Mouse (Mus musculus): ENCODE measurements around the gene Mxi1. TPM values are rescaled to one million over a fixed set of nuclear protein-coding genes. Genes with fewer than 3 reads are reported as not detected.

Mxi1 gene
- total RNA-seq, 2 experiments from 2014 or later: 29.7 to 39.8 TPM

- DNase-seq: no peak
Measured at GRCm38 (mm10) chr19:53322438-53323048, 12.2 kb downstream of the Mxi1 start.

GRCm38 (mm10) chr19:53324866-53325265, 14.5 kb downstream of the Mxi1 start:
- no peak for DNase-seq

GRCm38 (mm10) chr19:53325578-53326295, 15.4 kb downstream of the Mxi1 start:
- DNase-seq: peak; percentile 80 to 82

- DNase-seq: peak in 1 of 2 experiments; percentile 24
Measured at GRCm38 (mm10) chr19:53328116-53328515, 17.8 kb downstream of the Mxi1 start.

- DNase-seq: peak; percentile 93
Measured at GRCm38 (mm10) chr19:53329221-53329991, 19.1 kb downstream of the Mxi1 start.

- peak; percentile 79 to 82 for DNase-seq
Measured at GRCm38 (mm10) chr19:53329992-53330381, 19.7 kb downstream of the Mxi1 start.

GRCm38 (mm10) chr19:53331882-53332500, 21.7 kb downstream of the Mxi1 start:
- no peak for DNase-seq

- DNase-seq: no peak
Measured at GRCm38 (mm10) chr19:53333730-53334129, 23.4 kb downstream of the Mxi1 start.

GRCm38 (mm10) chr19:53335241-53335640, 24.9 kb downstream of the Mxi1 start:
- DNase-seq: no peak

- peak in 1 of 2 experiments; percentile 12 for DNase-seq
Measured at GRCm38 (mm10) chr19:53340423-53340822, 30.1 kb downstream of the Mxi1 start.

GRCm38 (mm10) chr19:53343174-53343881, 33.0 kb downstream of the Mxi1 start:
- DNase-seq: no peak

- no peak for DNase-seq
Measured at GRCm38 (mm10) chr19:53344062-53344461, 33.7 kb downstream of the Mxi1 start.

GRCm38 (mm10) chr19:53345766-53346165, 35.4 kb downstream of the Mxi1 start:
- no peak for DNase-seq

GRCm38 (mm10) chr19:53353864-53354263, 43.5 kb downstream of the Mxi1 start:
- no peak for DNase-seq

- DNase-seq: no peak
Measured at GRCm38 (mm10) chr19:53354271-53355000, 44.1 kb downstream of the Mxi1 start.

GRCm38 (mm10) chr19:53355065-53355464, 44.7 kb downstream of the Mxi1 start:
- DNase-seq: no peak

- peak; percentile 76 to 81 for DNase-seq
Measured at GRCm38 (mm10) chr19:53359160-53360033, 49.1 kb downstream of the Mxi1 start.

GRCm38 (mm10) chr19:53360265-53360958, 50.1 kb downstream of the Mxi1 start:
- DNase-seq: peak in 1 of 2 experiments; percentile 23

- peak; percentile 15 to 41 for DNase-seq
Measured at GRCm38 (mm10) chr19:53362967-53363366, 52.6 kb downstream of the Mxi1 start.

Measured in adrenal gland, postnatal 36 days (tissue).